Mouse (Mus musculus): Measurements from ENCODE around the gene St6galnac5. TPM values are rescaled to one million over a fixed set of nuclear protein-coding genes. Genes with fewer than 3 reads are reported as not detected.

St6galnac5 gene
- polyA plus RNA-seq, 1 experiment from 2014 or later = 0.03 TPM

DNA sequence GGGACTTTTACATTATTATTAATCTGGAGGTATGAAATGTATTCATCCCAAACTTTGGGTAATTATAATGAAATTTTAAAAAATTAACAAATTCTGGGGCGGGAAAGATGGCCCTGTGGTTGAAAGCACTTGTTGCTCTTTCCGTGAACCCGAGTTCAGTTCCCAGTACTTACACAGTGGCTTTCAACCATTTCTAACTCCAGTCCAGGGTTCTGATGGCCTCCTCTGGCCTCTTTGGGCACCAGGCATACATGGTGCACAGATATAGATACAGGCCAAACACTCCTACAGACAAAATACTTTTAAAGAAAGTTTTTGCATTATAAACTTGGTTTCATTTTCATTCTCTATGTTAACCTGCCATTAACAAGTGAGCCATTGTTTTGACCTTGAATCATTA, 68.4 kb downstream of the St6galnac5 start:
- ATAC-seq (ENCODE audit: insufficient read depth) = no peak
- H3K36me3 ChIP-seq (replicated peaks) = no peaks in the 10 kb centered on the region
- no peaks in the 10 kb centered on the region for H3K9me3 ChIP-seq (replicated peaks)
- 76% methylated on average over 3 of the region's 3 CpGs for WGBS (ENCODE audit: insufficient replicate concordance)
- no peak overlapping the region for H3K4me2 ChIP-seq
- no peak overlapping the region for H3K9ac ChIP-seq
- H3K27me3 ChIP-seq = no peaks in the 10 kb centered on the region
- no peaks in the 10 kb centered on the region for H3K4me1 ChIP-seq (replicated peaks)
- H3K27ac ChIP-seq (replicated peaks) = no peak overlapping the region
- no peak overlapping the region for H3K4me3 ChIP-seq (replicated peaks)

GRCm38 (mm10) chr3:152913150-152913549, 68.9 kb downstream of the St6galnac5 start:
- Histone ChIP-seq H3K9me3 (replicated peaks) (no peaks in the 10 kb centered on the region), H3K36me3 (replicated peaks) (no peaks in the 10 kb centered on the region), H3K4me3 (replicated peaks) (no peak overlapping the region), H3K27me3 (no peaks in the 10 kb centered on the region), H3K4me2 (peak overlapping the region; percentile 27), H3K4me1 (replicated peaks) (no peaks in the 10 kb centered on the region), H3K9ac (no peak overlapping the region), H3K27ac (replicated peaks) (no peak overlapping the region)
- ATAC-seq (ENCODE audit: insufficient read depth) = no peak
- 58% methylated on average over 10 of the region's 10 CpGs for WGBS (ENCODE audit: insufficient replicate concordance)

GRCm38 (mm10) chr3:152912216-152913101, 69.6 kb downstream of the St6galnac5 start:
- H3K9me3 ChIP-seq (replicated peaks) = no peaks in the 10 kb centered on the region
- no peaks in the 10 kb centered on the region for H3K4me1 ChIP-seq (replicated peaks)
- H3K27ac ChIP-seq (replicated peaks) = no peak overlapping the region
- ATAC-seq (ENCODE audit: insufficient read depth) = peak; percentile 72
- whole genome bisulfite sequencing (ENCODE audit: insufficient replicate concordance) = 18% methylated on average over 23 of the region's 23 CpGs
- no peaks in the 10 kb centered on the region for H3K27me3 ChIP-seq
- H3K4me3 ChIP-seq (replicated peaks) = no peak overlapping the region
- H3K9ac ChIP-seq = no peak overlapping the region
- H3K36me3 ChIP-seq (replicated peaks) = no peaks in the 10 kb centered on the region
- peak overlapping the region; percentile 27 for H3K4me2 ChIP-seq

- no peaks in the 10 kb centered on the region for H3K9me3 ChIP-seq (replicated peaks)
- no peaks in the 10 kb centered on the region for H3K36me3 ChIP-seq (replicated peaks)
- no peaks in the 10 kb centered on the region for H3K27me3 ChIP-seq
- WGBS (ENCODE audit: insufficient replicate concordance) = 56% methylated on average over 4 of the region's 4 CpGs
- ATAC-seq (ENCODE audit: insufficient read depth) = no peak
- no peaks in the 10 kb centered on the region for H3K4me1 ChIP-seq (replicated peaks)
- no peak overlapping the region for H3K4me2 ChIP-seq
- no peak overlapping the region for H3K4me3 ChIP-seq (replicated peaks)
- no peak overlapping the region for H3K9ac ChIP-seq
- no peak overlapping the region for H3K27ac ChIP-seq (replicated peaks)
These were observed 70.5 kb downstream of the St6galnac5 start for GRCm38 (mm10) chr3:152911578-152911977.

DNA sequence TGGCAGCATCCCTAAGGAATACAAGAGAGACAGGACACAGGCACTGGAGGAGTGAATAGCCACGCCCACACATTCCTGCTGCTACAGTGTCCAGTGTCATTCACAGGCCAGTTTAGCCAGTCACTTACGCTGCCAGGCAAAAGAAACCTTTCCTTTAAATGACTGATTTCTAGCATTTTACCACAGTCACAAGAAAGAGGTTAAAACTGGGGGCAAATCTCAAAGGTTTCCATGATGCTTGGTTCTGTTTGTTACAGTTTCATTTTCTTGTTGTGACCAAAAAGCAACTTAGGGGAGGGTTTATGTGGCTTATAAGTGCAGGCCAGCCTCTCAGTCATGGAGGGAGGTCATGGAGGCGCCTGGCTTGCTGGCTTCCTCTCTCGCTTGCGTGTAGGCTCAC, 74.4 kb downstream of the St6galnac5 start:
- no peak overlapping the region for H3K27ac ChIP-seq (replicated peaks)
- no peak overlapping the region for H3K4me2 ChIP-seq
- H3K27me3 ChIP-seq = no peaks in the 10 kb centered on the region
- H3K9me3 ChIP-seq (replicated peaks) = no peaks in the 10 kb centered on the region
- H3K4me1 ChIP-seq (replicated peaks) = no peaks in the 10 kb centered on the region
- ATAC-seq (ENCODE audit: insufficient read depth) = no peak
- no peak overlapping the region for H3K4me3 ChIP-seq (replicated peaks)
- 60% methylated on average over 5 of the region's 5 CpGs for WGBS (ENCODE audit: insufficient replicate concordance)
- H3K9ac ChIP-seq = no peak overlapping the region
- H3K36me3 ChIP-seq (replicated peaks) = no peaks in the 10 kb centered on the region

- H3K27ac ChIP-seq (replicated peaks) = no peak overlapping the region
- ATAC-seq (ENCODE audit: insufficient read depth) = no peak
- H3K4me2 ChIP-seq = no peak overlapping the region
- no peaks in the 10 kb centered on the region for H3K4me1 ChIP-seq (replicated peaks)
- 43% methylated on average over 5 of the region's 5 CpGs for WGBS (ENCODE audit: insufficient replicate concordance)
- no peak overlapping the region for H3K4me3 ChIP-seq (replicated peaks)
- H3K9ac ChIP-seq = no peak overlapping the region
- H3K27me3 ChIP-seq = no peaks in the 10 kb centered on the region
- H3K9me3 ChIP-seq (replicated peaks) = no peaks in the 10 kb centered on the region
- H3K36me3 ChIP-seq (replicated peaks) = no peaks in the 10 kb centered on the region
These were observed 75.0 kb downstream of the St6galnac5 start for GRCm38 (mm10) chr3:152907087-152907486.

DNA sequence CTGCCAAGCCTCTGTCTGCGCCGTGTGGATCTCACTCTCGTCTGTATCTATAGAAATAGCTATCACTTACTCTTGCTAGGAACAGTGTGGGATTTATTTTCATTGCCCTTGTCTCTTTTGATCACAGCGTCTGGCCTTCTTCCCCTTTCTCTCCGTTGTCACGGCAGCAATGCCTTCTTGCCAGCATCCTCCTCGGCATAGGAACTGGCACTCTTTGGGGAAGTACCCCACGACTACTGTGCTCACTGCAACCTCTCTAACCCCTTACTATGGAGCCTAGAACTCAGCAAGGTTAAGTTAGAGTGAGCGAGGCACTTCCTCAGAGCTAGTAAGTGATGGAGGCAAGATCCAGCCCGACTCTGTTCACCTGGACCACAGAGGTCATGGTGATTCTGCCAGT, 76.2 kb downstream of the St6galnac5 start:
- Histone ChIP-seq H3K27me3 (no peaks in the 10 kb centered on the region), H3K4me3 (replicated peaks) (no peak overlapping the region), H3K4me2 (no peak overlapping the region), H3K36me3 (replicated peaks) (no peaks in the 10 kb centered on the region), H3K4me1 (replicated peaks) (no peaks in the 10 kb centered on the region), H3K9ac (no peak overlapping the region), H3K27ac (replicated peaks) (no peak overlapping the region), H3K9me3 (replicated peaks) (no peaks in the 10 kb centered on the region)
- ATAC-seq (ENCODE audit: insufficient read depth) = no peak
- WGBS (ENCODE audit: insufficient replicate concordance) = 39% methylated on average over 10 of the region's 10 CpGs

DNA sequence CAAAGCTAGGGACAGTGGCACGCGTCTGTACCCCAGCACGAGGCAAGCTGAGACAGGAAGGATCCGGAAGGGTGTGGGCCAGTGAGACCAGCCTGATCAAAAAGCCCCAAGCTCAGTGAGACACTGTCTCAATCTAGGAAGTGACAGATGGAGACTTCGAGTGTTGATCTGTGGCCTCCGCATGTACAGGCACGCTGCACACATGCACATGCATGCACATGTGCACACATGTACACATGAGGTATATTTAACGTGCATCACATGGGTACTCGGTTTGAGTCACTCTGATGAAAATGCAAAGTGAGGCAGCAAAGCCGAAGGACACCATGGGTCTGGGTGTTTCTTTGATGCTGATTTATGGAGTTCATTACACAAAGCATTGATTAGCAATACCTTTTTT, 77.0 kb downstream of the St6galnac5 start:
- Histone ChIP-seq H3K9me3 (replicated peaks) (no peaks in the 10 kb centered on the region), H3K4me3 (replicated peaks) (no peak overlapping the region), H3K27me3 (no peaks in the 10 kb centered on the region), H3K36me3 (replicated peaks) (no peaks in the 10 kb centered on the region), H3K4me1 (replicated peaks) (no peaks in the 10 kb centered on the region), H3K27ac (replicated peaks) (no peak overlapping the region), H3K4me2 (no peak overlapping the region), H3K9ac (no peak overlapping the region)
- no peak for ATAC-seq (ENCODE audit: insufficient read depth)
- 65% methylated on average over 10 of the region's 10 CpGs for WGBS (ENCODE audit: insufficient replicate concordance)

GRCm38 (mm10) chr3:152898906-152899305, 83.1 kb downstream of the St6galnac5 start:
- ATAC-seq (ENCODE audit: insufficient read depth) = no peak
- 72% methylated on average over 9 of the region's 9 CpGs for WGBS (ENCODE audit: insufficient replicate concordance)
- Histone ChIP-seq H3K4me3 (replicated peaks) (no peak overlapping the region), H3K27ac (replicated peaks) (no peak overlapping the region), H3K36me3 (replicated peaks) (no peaks in the 10 kb centered on the region), H3K9ac (no peak overlapping the region), H3K4me2 (no peak overlapping the region), H3K4me1 (replicated peaks) (no peaks in the 10 kb centered on the region), H3K9me3 (replicated peaks) (no peaks in the 10 kb centered on the region), H3K27me3 (no peaks in the 10 kb centered on the region)

DNA sequence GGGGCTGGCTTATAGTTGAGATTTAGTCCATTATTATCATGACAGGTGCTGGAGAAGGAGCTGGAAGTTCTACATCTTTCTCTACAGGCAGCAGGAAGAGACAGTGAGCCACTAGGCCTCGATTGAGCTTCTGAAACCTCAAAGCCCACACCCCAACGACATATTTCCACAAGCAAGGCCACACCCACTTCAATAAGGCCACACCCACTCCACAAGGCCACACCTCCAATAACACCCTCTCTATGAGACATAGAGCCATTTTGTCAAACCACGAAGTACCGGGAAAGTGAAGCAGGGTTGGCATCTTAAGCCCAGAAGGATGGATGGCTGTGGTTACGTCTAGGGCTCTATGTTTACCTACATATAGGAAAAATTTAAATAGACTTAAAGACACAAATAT, 84.8 kb downstream of the St6galnac5 start:
- no peaks in the 10 kb centered on the region for H3K27me3 ChIP-seq
- 51% methylated on average over 5 of the region's 5 CpGs for WGBS (ENCODE audit: insufficient replicate concordance)
- H3K9ac ChIP-seq = no peak overlapping the region
- H3K9me3 ChIP-seq (replicated peaks) = no peaks in the 10 kb centered on the region
- H3K27ac ChIP-seq (replicated peaks) = no peak overlapping the region
- no peak overlapping the region for H3K4me3 ChIP-seq (replicated peaks)
- no peaks in the 10 kb centered on the region for H3K4me1 ChIP-seq (replicated peaks)
- no peaks in the 10 kb centered on the region for H3K36me3 ChIP-seq (replicated peaks)
- no peak for ATAC-seq (ENCODE audit: insufficient read depth)
- H3K4me2 ChIP-seq = no peak overlapping the region

- Histone ChIP-seq H3K9me3 (replicated peaks) (no peaks in the 10 kb centered on the region), H3K4me3 (replicated peaks) (no peak overlapping the region), H3K9ac (no peak overlapping the region), H3K27ac (replicated peaks) (no peak overlapping the region), H3K36me3 (replicated peaks) (no peaks in the 10 kb centered on the region), H3K4me1 (replicated peaks) (no peaks in the 10 kb centered on the region), H3K4me2 (no peak overlapping the region), H3K27me3 (no peaks in the 10 kb centered on the region)
- 49% methylated on average over 3 of the region's 3 CpGs for WGBS (ENCODE audit: insufficient replicate concordance)
- no peak for ATAC-seq (ENCODE audit: insufficient read depth)
These were observed 85.9 kb downstream of the St6galnac5 start for GRCm38 (mm10) chr3:152896111-152896510.

DNA sequence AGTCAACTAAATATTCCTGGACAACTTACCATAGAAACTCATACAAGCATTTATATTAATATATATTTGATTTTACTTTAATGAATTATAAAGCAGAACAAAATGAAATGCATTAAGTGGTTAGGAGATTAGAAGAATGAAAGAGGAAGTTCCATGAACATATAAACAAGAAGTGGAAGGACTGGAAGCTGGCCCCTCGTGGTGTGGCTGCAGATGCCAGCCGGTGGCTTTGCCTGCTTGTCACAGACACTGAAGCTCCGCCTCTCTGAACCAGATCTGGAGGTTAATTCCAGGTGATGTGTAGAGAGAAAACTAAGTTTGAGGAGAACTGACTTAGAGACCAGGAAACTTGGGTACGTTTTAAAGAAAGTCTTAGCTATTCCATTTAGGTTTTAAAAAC, 87.1 kb downstream of the St6galnac5 start:
- no peaks in the 10 kb centered on the region for H3K27me3 ChIP-seq
- no peaks in the 10 kb centered on the region for H3K36me3 ChIP-seq (replicated peaks)
- H3K4me2 ChIP-seq = no peak overlapping the region
- no peaks in the 10 kb centered on the region for H3K9me3 ChIP-seq (replicated peaks)
- no peak overlapping the region for H3K27ac ChIP-seq (replicated peaks)
- H3K4me3 ChIP-seq (replicated peaks) = no peak overlapping the region
- H3K4me1 ChIP-seq (replicated peaks) = no peaks in the 10 kb centered on the region
- ATAC-seq (ENCODE audit: insufficient read depth) = no peak
- 12% methylated on average over 4 of the region's 4 CpGs for WGBS (ENCODE audit: insufficient replicate concordance)
- H3K9ac ChIP-seq = no peak overlapping the region

Data from liver, embryonic 15.5 days (tissue).